Mouse (Mus musculus) ES-E14 (cell line): ENCODE measurements around the gene Dcaf11. TPM values are rescaled to one million over a fixed set of nuclear protein-coding genes. Genes with fewer than 3 reads are reported as not detected.

Experiments used
- DNase-seq: peaks from one replicate; pipeline ENCODE4 v3.0.0-alpha.2; 2013; ENCODE audit warnings: low read depth, low spot score
- H3K27ac ChIP-seq: 2 replicates; pipeline ENCODE4 v1.5.1; 2012; ENCODE audit warnings: low read depth, mild to moderate bottlenecking, low read length, moderate library complexity, mixed read lengths; ENCODE audit not compliant: poor library complexity, insufficient read depth, severe bottlenecking
- H3K36me3 ChIP-seq: 2 replicates; pipeline ENCODE4 v1.6.1; 2012; ENCODE audit warnings: mild to moderate bottlenecking, low read length, moderate library complexity, mixed read lengths; ENCODE audit not compliant: control insufficient read depth, poor library complexity, insufficient read depth, severe bottlenecking
- H3K4me1 ChIP-seq, 2 experiments: fragments of 150-350 bp in 1 of 2; sonication (generic) in 1 of 2; 2 replicates each; pipeline ENCODE4 v1.6.1; 2012; ENCODE audit warnings: low read length in 2 of 2, mild to moderate bottlenecking in 1 of 2, mixed read lengths in 1 of 2; ENCODE audit not compliant: control insufficient read depth in 2 of 2, insufficient read depth in 2 of 2, poor library complexity in 1 of 2
- H3K4me3 ChIP-seq, 2 experiments: fragments of 150-350 bp in 1 of 2; sonication (generic) in 1 of 2; 2 replicates each; pipeline ENCODE4 v1.5.1; 2012; ENCODE audit warnings: low read length in 2 of 2, low read depth in 1 of 2, mild to moderate bottlenecking in 1 of 2, mixed read lengths in 1 of 2; ENCODE audit not compliant: insufficient read depth in 1 of 2, poor library complexity in 1 of 2, severe bottlenecking in 1 of 2
- H3K9ac ChIP-seq: 2 replicates; pipeline ENCODE4 v1.6.1; 2012; ENCODE audit warnings: low read depth, mild to moderate bottlenecking, low read length, mixed read lengths; ENCODE audit not compliant: poor library complexity, insufficient read depth, severe bottlenecking
- H3K9me3 ChIP-seq: fragments of 150-350 bp; sonication (generic); 2 replicates; pipeline ENCODE4 v1.6.1; 2012; ENCODE audit warnings: low read depth, mild to moderate bottlenecking, low read length; ENCODE audit not compliant: control insufficient read depth, insufficient read depth
- CHD2 ChIP-seq: IDR thresholded peaks from 2 replicates; pipeline ENCODE4 v1.6.1; 2014; ENCODE audit warnings: mild to moderate bottlenecking, low read depth, low read length, inconsistent platforms
- HCFC1 ChIP-seq: IDR thresholded peaks from 2 replicates; pipeline ENCODE4 v1.6.1; 2012; ENCODE audit warnings: low read length, inconsistent platforms, borderline replicate concordance; ENCODE audit not compliant: insufficient read depth
- MAFK ChIP-seq: IDR thresholded peaks from 2 replicates; pipeline ENCODE4 v1.6.1; 2014; ENCODE audit warnings: mild to moderate bottlenecking, low read depth, low read length, inconsistent platforms; ENCODE audit not compliant: insufficient read depth
- ZC3H11A ChIP-seq: IDR thresholded peaks from 2 replicates; pipeline ENCODE4 v1.6.1; 2012; ENCODE audit warnings: low read depth, mild to moderate bottlenecking, inconsistent platforms, low read length, borderline replicate concordance
- ZNF384 ChIP-seq: IDR thresholded peaks from 2 replicates; pipeline ENCODE4 v1.6.1; 2012; ENCODE audit warnings: low read depth, low read length, inconsistent platforms
- in situ Hi-C, 2 experiments: fragments of 600-800 bp; cut with MboI; formaldehyde crosslinking; loops; one replicate each; pipeline ENCODE4 v1.15.1; 2025; ENCODE audit warnings: low sequenced_read_pairs in 2 of 2, inconsistent platforms in 1 of 2; ENCODE audit not compliant: unreplicated experiment in 2 of 2
- total RNA-seq: library from RNA; depleted of rRNA; stranded (reverse); fragments of 300-350 nt; gene quantifications from 2 replicates; pipeline ENCODE4 v1.2.3, GENCODE M21; 2012

The Dcaf11 gene
- total RNA-seq, 1 experiment, result 17.5 TPM

DNA sequence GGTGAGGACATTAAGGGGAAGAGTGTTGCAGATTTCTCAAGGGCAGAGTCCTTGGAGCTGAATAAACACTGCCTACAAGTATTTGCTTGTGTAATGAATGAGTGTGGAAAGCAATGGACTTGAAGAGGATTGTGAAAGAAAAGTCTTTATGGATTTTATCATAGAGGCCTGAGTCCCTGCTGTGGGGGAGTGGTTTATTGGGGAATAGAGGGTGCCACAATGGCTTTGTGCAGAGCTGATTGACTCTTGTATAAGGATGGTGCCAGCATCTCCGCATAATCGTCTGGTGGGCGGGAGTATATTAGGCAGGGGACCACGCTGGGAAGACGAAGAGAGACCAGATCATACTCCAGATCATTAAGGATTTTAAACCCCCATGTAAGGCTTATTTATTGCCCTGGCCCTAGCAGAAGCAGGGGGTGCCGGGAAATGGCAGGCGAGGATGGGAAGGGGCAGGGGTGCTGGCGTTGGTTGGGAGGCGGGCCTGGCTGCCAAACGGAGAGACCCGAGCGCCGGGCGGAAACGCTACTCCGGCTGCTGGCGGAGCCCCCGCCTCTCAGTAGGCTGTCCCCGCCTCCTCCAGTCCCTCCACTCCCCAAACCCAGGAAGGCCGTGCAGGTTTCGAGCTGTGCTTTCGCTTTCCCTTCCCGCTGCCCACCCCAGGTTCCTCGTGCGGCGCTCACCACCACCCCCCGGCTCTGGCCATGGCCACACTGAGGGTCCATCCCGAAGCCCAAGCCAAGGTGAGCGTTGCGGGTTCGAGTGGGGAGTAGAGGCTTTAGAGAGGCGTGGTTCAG, 18.3 kb downstream of the Dcaf11 start, which contains the start of gene Psme1:
Gene Psme1 (plus strand): TSS at position 253 of the 797 bp plus-strand sequence.
- Histone ChIP-seq H3K4me3 (peak within 1 kb of the TSS; percentile 65 to 81), H3K27ac (0 out of 2 replicates have a peak within 1 kb of the TSS, but pooled peaks have one; percentile 35), H3K4me1 (peaks cover 6 to 23% of the 10 kb centered on the region in 2 experiments; a peak in 3 of 4 replicates), H3K9me3 (no peaks in the 10 kb centered on the region), H3K36me3 (peaks cover 13% of the 10 kb centered on the region; the same call in 1 of the 2 replicates), H3K9ac (peak within 1 kb of the TSS; percentile 68)
- DNase-seq, result peak; percentile 50
- TF ChIP-seq CHD2 (no peak), ZC3H11A (no peak), HCFC1 (0 out of 2 replicates have a peak, but pooled peaks have one; percentile 40), MAFK (no peak)
- in situ Hi-C loops, result no loop called here

DNA sequence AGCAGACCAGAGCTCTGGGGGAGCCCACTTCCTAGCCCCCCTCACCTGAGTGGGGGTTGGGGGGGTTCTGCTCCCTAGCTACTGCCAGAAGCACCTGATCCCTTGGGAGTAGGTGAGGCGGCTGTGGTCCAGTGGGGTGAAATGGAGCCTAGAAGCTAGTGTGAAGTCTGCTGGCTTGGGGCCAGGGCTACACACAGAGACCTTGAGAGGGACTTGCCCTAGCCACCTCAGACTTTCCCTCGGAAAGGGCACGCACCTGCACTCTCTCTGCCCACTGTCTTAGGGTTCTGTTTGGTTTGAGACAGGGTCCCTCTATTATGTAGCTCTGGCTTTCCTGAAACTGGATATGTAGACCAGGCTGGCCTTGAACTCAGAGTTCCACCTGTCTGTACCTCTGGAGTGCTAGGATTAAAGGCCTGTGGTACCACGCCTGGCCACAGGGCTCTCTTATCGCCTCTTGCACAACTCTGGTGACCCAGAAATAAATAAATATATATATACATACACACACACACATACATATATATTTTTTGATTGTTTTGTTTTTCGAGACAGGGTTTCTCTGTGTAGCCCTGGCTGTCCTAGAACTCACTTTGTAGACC, 19.0 kb downstream of the Dcaf11 start:
- Histone ChIP-seq H3K9me3 (no peaks in the 10 kb centered on the region), H3K4me1 (peaks cover 6 to 23% of the 10 kb centered on the region in 2 experiments; a peak in 3 of 4 replicates), H3K4me3 (peak overlapping the region; percentile 65 to 81), H3K36me3 (peaks cover 13% of the 10 kb centered on the region; the same call in 1 of the 2 replicates), H3K27ac (0 out of 2 replicates have a peak overlapping the region, but pooled peaks have one; percentile 35), H3K9ac (peak overlapping the region; percentile 68)
- TF ChIP-seq ZC3H11A (no peak), CHD2 (no peak), HCFC1 (no peak), MAFK (no peak), ZNF384 (no peak)
- no peak for DNase-seq
- in situ Hi-C loops, result no loop called here

DNA sequence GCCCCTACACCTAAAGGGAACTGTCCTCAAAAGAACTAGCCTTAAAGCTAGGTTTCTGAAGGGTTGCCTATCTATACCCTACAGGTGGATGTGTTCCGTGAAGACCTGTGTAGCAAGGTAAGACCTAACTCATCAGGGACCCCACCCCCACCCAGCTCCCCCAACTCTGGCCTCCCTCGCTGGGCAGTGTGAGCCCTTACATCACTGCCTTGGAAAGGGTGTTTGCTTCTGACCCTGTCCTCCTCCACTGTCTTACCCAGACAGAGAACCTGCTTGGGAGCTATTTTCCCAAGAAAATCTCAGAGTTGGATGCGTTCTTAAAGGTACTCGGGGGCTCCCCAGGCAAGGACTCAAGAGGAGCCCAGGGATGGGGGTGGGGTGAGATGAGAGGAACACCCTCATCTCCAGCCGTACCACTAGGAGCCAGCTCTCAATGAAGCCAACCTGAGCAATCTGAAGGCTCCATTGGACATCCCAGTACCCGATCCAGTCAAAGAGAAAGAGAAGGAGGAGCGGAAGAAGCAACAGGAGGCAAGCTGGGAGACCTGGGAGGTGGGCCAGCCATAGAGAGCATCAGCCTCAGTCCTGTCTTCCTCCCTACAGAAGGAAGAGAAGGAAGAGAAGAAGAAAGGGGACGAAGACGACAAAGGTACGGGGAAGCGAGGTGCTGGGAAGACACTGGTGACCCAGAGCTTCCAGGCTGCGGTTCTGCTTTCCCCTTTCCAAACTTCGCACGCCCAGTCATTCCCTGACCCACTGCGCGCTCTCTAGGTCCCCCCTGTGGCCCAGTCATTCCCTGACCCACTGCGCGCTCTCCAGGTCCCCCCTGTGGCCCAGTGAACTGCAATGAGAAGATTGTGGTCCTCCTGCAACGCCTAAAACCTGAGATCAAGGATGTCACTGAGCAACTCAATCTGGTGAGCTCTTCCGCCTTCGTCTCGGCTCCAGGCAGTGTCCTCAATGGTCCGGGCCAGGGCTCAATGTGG, 20.0 kb downstream of the Dcaf11 start:
- H3K9me3 ChIP-seq, result no peaks in the 10 kb centered on the region
- peaks cover 13% of the 10 kb centered on the region; the same call in 1 of the 2 replicates for H3K36me3 ChIP-seq
- H3K27ac ChIP-seq, result no peak overlapping the region
- no peak for DNase-seq
- peak overlapping the region in 1 of 2 experiments; percentile 30; a peak in 1 of 4 replicates for H3K4me3 ChIP-seq
- no peak for TF ChIP-seq ZNF384
- TF ChIP-seq HCFC1, result no peak
- no peak for TF ChIP-seq CHD2
- no peak for TF ChIP-seq ZC3H11A
- TF ChIP-seq MAFK, result no peak
- H3K9ac ChIP-seq, result no peak overlapping the region
- in situ Hi-C loops, result no loop called here
- H3K4me1 ChIP-seq, result peaks cover 6 to 25% of the 10 kb centered on the region in 2 experiments; a peak in 3 of 4 replicates

DNA sequence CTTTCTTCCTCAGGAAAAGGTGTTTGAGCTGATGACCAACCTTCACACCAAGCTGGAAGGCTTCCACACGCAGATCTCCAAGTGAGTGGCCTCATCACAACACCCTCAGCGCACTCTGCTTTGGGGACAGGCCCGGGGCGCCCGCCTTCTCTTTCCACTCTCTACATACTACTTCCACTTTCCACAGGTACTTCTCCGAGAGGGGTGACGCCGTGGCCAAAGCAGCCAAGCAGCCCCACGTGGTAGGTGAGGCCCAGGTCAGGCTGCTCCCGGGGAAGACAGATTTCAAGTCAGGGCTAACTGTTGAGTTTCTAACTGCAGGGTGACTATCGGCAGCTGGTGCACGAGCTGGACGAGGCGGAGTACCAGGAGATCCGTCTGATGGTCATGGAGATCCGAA, 20.9 kb downstream of the Dcaf11 start:
- TF ChIP-seq CHD2, result no peak
- TF ChIP-seq ZNF384, result no peak
- TF ChIP-seq HCFC1, result no peak
- TF ChIP-seq MAFK, result no peak
- TF ChIP-seq ZC3H11A, result no peak
- in situ Hi-C loops, result no loop called here

More for the DNA sequence above, 20.9 kb downstream of the Dcaf11 start:
- Histone ChIP-seq H3K36me3 (peaks cover 13% of the 10 kb centered on the region; the same call in 1 of the 2 replicates), H3K9me3 (no peaks in the 10 kb centered on the region), H3K9ac (no peak overlapping the region), H3K27ac (no peak overlapping the region), H3K4me3 (no peak overlapping the region), H3K4me1 (peaks cover 6 to 22% of the 10 kb centered on the region in 2 experiments; a peak in 3 of 4 replicates)
- DNase-seq, result no peak
